Mouse (Mus musculus): ENCODE data around the gene Il1rapl1.

DNA sequence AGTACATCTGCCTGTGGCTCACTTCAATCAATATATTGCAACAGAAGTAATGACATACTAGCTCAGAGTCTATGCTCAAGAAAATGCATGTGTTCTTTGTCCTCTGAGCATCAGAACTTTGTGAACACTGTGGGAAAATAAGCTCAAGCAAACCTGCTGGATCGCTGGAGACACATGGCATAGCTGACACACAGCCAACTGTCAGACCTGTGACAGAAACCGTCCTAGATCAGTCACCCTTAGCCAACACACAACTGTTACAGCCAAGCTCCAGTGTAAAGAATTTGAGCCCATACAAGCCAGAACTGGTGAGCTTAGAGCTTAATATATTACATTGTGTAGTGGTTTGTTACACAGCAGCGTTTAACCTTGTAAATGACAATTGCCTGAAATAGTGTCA, 45.1 kb downstream of the Il1rapl1 start:
- TF ChIP-seq CTCF (IDR thresholded peaks at IDR 0.05) (no peak), POLR2A (IDR thresholded peaks at IDR 0.05; ENCODE audit: insufficient read depth, low read depth, low read length) (no peak)
